Mouse (Mus musculus): ENCODE measurements around the gene Cd86.

DNA sequence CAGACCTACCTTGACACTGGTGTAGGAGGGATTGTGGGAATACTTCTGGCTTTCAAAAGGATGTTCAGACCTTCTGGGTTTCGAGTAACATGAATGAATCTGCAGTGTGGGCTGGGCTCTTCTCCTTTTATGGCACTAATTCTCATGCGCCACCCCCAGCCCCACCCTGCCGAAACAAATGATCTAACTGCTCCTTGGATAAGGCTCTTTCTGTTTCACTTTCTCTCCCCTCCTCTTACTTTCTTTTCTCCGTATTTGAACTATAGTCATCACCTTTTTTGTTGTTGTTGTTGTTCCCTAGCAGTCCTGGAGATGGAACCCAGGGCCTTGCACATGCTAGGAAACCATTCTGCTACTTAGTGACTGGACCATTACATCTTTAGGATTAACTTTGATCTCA is 67.6 kb downstream of the Cd86 start:
- TF ChIP-seq CTCF (IDR thresholded peaks at IDR 0.05; ENCODE audit: insufficient read depth, low read depth, low read length) (no peak), POLR2A (IDR thresholded peaks at IDR 0.05; ENCODE audit: insufficient read depth, low read depth, low read length) (no peak)

Measured in olfactory bulb, adult 2 months (tissue).